Comparison of ENCODE assay signal across 7 mouse cellular contexts in the genomic region with DNA sequence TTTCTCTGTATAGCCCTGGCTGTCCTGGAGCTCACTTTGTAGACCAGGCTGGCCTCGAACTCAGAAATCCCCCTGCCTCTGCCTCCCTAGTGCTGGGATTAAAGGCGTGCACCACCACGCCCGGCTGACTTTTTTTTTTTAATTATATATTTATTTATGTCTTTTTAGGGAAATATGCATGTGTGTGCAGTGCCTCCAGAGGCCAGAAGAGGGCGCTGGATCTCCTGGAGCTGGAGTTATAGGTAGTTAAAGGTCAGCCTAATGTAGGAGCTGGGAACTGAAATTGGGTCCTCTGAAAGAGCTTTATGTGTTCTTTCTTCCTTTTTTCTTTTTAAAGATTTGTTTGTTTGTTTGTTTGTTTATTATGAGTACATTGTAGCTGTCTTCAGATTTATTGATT. TPM values are rescaled to one million over a fixed set of nuclear protein-coding genes. Genes with fewer than 3 reads are reported as not detected.
A peak's percentile ranks its signal among the peaks of the same experiment; 100 is the strongest.
DNase-seq lines count a peak whose midpoint lies in the region; ATAC-seq and TF ChIP-seq lines count a peak whose summit lies in the region.
"Not testable (repeated sequence)": the region's sequence is repeated elsewhere in the genome, so short reads cannot be mapped to it uniquely, and the experiment has no call there.

No protein-coding gene starts in this region.

- H3K9ac ChIP-seq in lung, embryonic 14.5 days: not testable (repeated sequence)

- 75% methylated on average over 5 of the region's 5 CpGs for WGBS in bone marrow, adult 2 months
- 83% methylated on average over 5 of the region's 5 CpGs for WGBS in lung, embryonic 14.5 days

- not testable (repeated sequence) for H3K36me3 ChIP-seq in lung, embryonic 14.5 days (ENCODE audit: insufficient read depth); splenic B cell, adult 2 months (ENCODE audit: control insufficient read depth, insufficient read depth, low read length, poor library complexity, severe bottlenecking)

- H3K9me3 ChIP-seq in lung, embryonic 14.5 days (ENCODE audit: low read depth, low read length): not testable (repeated sequence)

- TF ChIP-seq POLR2A in bone marrow, adult 2 months (IDR thresholded peaks at IDR 0.05; ENCODE audit: borderline replicate concordance, control insufficient read depth, low read depth, low read length): not testable (repeated sequence)

- DNase-seq in A20 (ENCODE audit: low read depth, low spot score) (peak; percentile 83), ES-CJ7 (ENCODE audit: low read depth, low spot score) (peak; percentile 72)
- peak; percentile 29 for DNase-seq in heart, postnatal 4 days
- DNase-seq in layer of hippocampus, adult 2 months (ENCODE audit: low spot score in 2 of 2); lung, embryonic 14.5 days: not testable (repeated sequence)
- DNase-seq in splenic B cell, adult 2 months (ENCODE audit: low read depth, low spot score): peak; percentile 40

- TF ChIP-seq CTCF in bone marrow, adult 2 months (IDR thresholded peaks at IDR 0.05; ENCODE audit: control insufficient read depth, insufficient read depth, low read length): peak; percentile 27; the same call in 1 of the 2 replicates
- peak; percentile 62 for TF ChIP-seq CTCF in layer of hippocampus, adult 2 months (conservative IDR thresholded peaks at IDR 0.05)
- peak; percentile 40 for TF ChIP-seq CTCF in lung, embryonic 14.5 days (IDR thresholded peaks at IDR 0.05; ENCODE audit: low read depth)

- not testable (repeated sequence) for H3K27me3 ChIP-seq in lung, embryonic 14.5 days (ENCODE audit: insufficient read depth, low read length); splenic B cell, adult 2 months (ENCODE audit: control insufficient read depth, insufficient read depth, low read length, poor library complexity, severe bottlenecking)

- not testable (repeated sequence) for H3K4me2 ChIP-seq in lung, embryonic 14.5 days

- H3K4me3 ChIP-seq in bone marrow, adult 2 months (replicated peaks; ENCODE audit: control insufficient read depth, low read depth, low read length); layer of hippocampus, adult 2 months; lung, embryonic 14.5 days (ENCODE audit: low read depth, low read length): not testable (repeated sequence)

- not testable (repeated sequence) for H3K4me1 ChIP-seq in bone marrow, adult 2 months (ENCODE audit: control insufficient read depth, insufficient read depth, low read length); lung, embryonic 14.5 days (ENCODE audit: insufficient read depth)

- not testable (repeated sequence) for ATAC-seq in lung, embryonic 14.5 days (ENCODE audit: insufficient read depth)

- H3K27ac ChIP-seq in bone marrow, adult 2 months (ENCODE audit: control insufficient read depth, insufficient read depth, low read depth, low read length, poor library complexity); layer of hippocampus, adult 2 months; lung, embryonic 14.5 days (ENCODE audit: low read depth): not testable (repeated sequence)

RNA-seq across cellular contexts. Expression of a gene that starts 25.2 kb away (rescaled TPM):
- 21.1 and 30.2 TPM in 2 replicates for polyA plus RNA-seq in bone marrow, adult 2 months (2011; ENCODE audit: insufficient read depth, insufficient read length, low replicate concordance, missing spikeins)
- total RNA-seq in heart, postnatal 4 days (2021): 10 to 100 TPM; 55.5 to 55.7 TPM
- total RNA-seq in layer of hippocampus, adult 2 months (2021): 10 to 100 TPM; 37.1 to 40.5 TPM
- polyA plus RNA-seq in lung, embryonic 14.5 days (2014; fragmentation: Nextera tagmentation; extraction: Ambion mirVana): 28.1 and 29.0 TPM in 2 replicates

RNA-seq across cellular contexts. Expression of a gene that starts 36.7 kb away (rescaled TPM):
- polyA plus RNA-seq in bone marrow, adult 2 months (2011; ENCODE audit: insufficient read depth, insufficient read length, low replicate concordance, missing spikeins): 12.8 and 22.8 TPM in 2 replicates
- 10 to 100 TPM; 22.6 to 23.1 TPM for total RNA-seq in heart, postnatal 4 days (2021)
- 10 to 100 TPM; 32.3 to 34.3 TPM for total RNA-seq in layer of hippocampus, adult 2 months (2021)
- polyA plus RNA-seq in lung, embryonic 14.5 days (2014; fragmentation: Nextera tagmentation; extraction: Ambion mirVana): 6.0 and 6.2 TPM in 2 replicates
